Mouse (Mus musculus) ES-Bruce4 (cell line): ENCODE measurements around the gene Brinp3. TPM values are rescaled to one million over a fixed set of nuclear protein-coding genes. Genes with fewer than 3 reads are reported as not detected.

Source experiments
- H3K27ac ChIP-seq: 2 replicates; pipeline ENCODE4 v1.5.1; 2012; ENCODE audit warnings: low read length, inconsistent platforms; ENCODE audit not compliant: insufficient read depth
- H3K27me3 ChIP-seq: 2 replicates; pipeline ENCODE4 v1.6.1; 2012; ENCODE audit warnings: mild to moderate bottlenecking, low read length, inconsistent platforms; ENCODE audit not compliant: control insufficient read depth, poor library complexity, insufficient read depth, severe bottlenecking
- H3K36me3 ChIP-seq: 2 replicates; pipeline ENCODE4 v1.6.1; 2012; ENCODE audit warnings: inconsistent platforms, mild to moderate bottlenecking, low read length, moderate library complexity; ENCODE audit not compliant: control insufficient read depth, poor library complexity, insufficient read depth, severe bottlenecking
- H3K4me1 ChIP-seq: one replicate; pipeline ENCODE4 v1.8.1; 2011; ENCODE audit warnings: low read length; ENCODE audit not compliant: control insufficient read depth, insufficient read depth
- H3K4me3 ChIP-seq: 2 replicates; pipeline ENCODE4 v1.5.1; 2011; ENCODE audit warnings: low read depth, mild to moderate bottlenecking, low read length
- H3K9ac ChIP-seq: 2 replicates; pipeline ENCODE4 v1.6.1; 2012; ENCODE audit warnings: low read depth, mild to moderate bottlenecking, inconsistent platforms; ENCODE audit not compliant: poor library complexity, severe bottlenecking
- H3K9me3 ChIP-seq: replicated peaks from 2 replicates; pipeline ENCODE4 v1.6.1; 2012; ENCODE audit warnings: mild to moderate bottlenecking, low read length, inconsistent platforms; ENCODE audit not compliant: control insufficient read depth, poor library complexity, insufficient read depth, severe bottlenecking
- CTCF ChIP-seq: IDR thresholded peaks from one replicate; pipeline ENCODE4 v1.8.1; 2011; ENCODE audit warnings: low read depth, low read length
- EP300 ChIP-seq: IDR thresholded peaks from 2 replicates; pipeline ENCODE4 v1.6.1; 2011; ENCODE audit warnings: low read depth, low read length; ENCODE audit not compliant: insufficient read depth
- POLR2A ChIP-seq: IDR thresholded peaks from one replicate; pipeline ENCODE4 v1.8.1; 2011; ENCODE audit warnings: low read length; ENCODE audit not compliant: insufficient read depth
- polyA plus RNA-seq: library from polyadenylated mRNA; stranded (reverse); fragments of >200 nt; gene quantifications from 2 replicates; pipeline ENCODE4 v1.2.4, GENCODE M21; 2011; ENCODE audit warnings: low read depth; ENCODE audit not compliant: missing spikeins, insufficient read depth, insufficient read length

The Brinp3 gene
- polyA plus RNA-seq, 1 experiment, result not detected

DNA sequence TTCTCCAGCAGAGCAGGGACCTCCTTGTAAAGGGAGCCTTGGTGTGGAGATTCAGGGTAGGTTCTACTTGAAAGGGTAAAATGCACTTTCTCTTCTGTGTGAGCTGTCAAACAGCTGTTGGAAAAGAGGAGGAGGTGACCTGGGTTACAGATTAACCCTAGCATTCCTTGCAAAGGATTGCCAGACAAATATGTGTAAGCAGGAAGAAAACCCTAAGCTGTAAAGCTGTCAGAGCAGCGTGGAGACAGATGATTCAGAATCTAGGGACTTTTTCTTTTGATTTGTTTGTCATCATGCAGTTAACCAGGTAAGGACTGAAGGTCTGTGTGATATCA lies 4.2 kb downstream of the Brinp3 start:
- no peak overlapping the region for H3K9ac ChIP-seq

GRCm38 (mm10) chr1:146515377-146515776 lies 20.8 kb downstream of the Brinp3 start:
- no peaks in the 10 kb centered on the region for H3K9me3 ChIP-seq
- no peak overlapping the region for H3K9ac ChIP-seq
- no peak for TF ChIP-seq EP300
- no peak for TF ChIP-seq POLR2A
- no peak for TF ChIP-seq CTCF
- no peaks in the 10 kb centered on the region for H3K4me1 ChIP-seq
- H3K36me3 ChIP-seq, result no peaks in the 10 kb centered on the region
- H3K27ac ChIP-seq, result no peak overlapping the region
- no peak overlapping the region for H3K4me3 ChIP-seq
- H3K27me3 ChIP-seq, result no peaks in the 10 kb centered on the region

More for the DNA sequence above, 4.2 kb downstream of the Brinp3 start:
- Histone ChIP-seq H3K4me3 (no peak overlapping the region), H3K27me3 (peaks cover 8% of the 10 kb centered on the region; the same call in 1 of the 2 replicates), H3K9me3 (no peaks in the 10 kb centered on the region), H3K4me1 (no peaks in the 10 kb centered on the region), H3K27ac (no peak overlapping the region), H3K36me3 (no peaks in the 10 kb centered on the region)
- TF ChIP-seq EP300, result no peak
- TF ChIP-seq POLR2A, result no peak
- no peak for TF ChIP-seq CTCF

DNA sequence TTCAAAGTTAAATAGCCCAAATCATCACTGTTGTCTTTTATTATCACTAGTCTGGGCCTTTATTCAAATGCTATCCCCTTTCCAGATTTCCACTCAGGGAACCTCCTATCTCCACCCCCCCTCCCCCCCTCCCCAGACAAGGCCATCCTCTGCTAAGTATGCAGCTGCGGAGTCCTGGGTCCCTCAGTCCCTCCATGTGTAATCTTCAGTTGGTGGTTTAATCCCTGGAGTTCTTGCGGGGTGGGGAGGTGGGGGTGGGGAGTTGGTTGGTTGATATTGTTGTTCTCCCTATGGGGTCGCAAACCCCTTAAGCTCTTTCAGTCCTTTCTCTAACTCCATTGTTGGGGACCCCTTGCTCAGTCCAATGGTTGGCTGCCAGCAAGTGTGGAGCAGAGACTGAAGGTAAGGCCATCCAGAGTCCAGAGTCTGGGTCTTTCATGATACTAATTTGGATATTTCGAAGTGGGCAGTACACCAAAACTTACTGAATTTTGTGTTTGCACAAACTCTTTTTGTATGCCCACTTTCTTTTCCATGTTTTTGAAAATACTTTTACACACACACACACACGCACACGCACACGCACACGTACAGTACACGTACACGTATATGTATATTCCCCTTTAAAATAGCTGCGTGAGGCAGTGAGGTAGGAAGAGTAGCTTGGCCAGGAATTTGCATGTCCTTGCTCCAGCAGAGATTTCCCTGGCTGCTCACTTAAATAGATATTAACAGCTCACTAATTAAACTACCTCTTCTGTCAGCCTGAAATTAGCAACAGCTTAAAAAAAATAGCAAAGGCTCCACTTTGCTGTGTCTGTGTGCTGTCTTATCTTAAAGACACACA lies 29.4 kb downstream of the Brinp3 start:
- Histone ChIP-seq H3K36me3 (no peaks in the 10 kb centered on the region), H3K4me3 (no peak overlapping the region), H3K27ac (no peak overlapping the region), H3K27me3 (no peaks in the 10 kb centered on the region), H3K9me3 (no peaks in the 10 kb centered on the region), H3K9ac (no peak overlapping the region), H3K4me1 (no peaks in the 10 kb centered on the region)
- TF ChIP-seq POLR2A (no peak), CTCF (no peak), EP300 (no peak)

DNA sequence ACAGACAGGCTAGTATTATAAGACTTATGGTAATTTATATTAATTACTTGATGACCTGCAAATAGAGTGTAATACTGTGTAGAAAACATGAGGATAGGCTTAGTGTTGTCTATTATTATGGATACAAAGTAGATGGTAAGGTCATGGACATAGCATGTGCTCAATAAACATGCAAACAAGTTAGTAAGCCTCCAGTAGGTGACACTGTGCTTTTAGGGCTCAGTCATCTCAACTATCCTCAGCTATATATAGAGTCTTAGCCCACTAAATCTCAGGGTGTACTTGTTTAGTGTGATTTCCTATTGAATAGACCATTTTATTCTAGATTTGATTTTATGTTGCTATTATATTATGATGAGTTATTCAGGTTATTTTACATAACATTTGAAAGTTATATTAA lies 34.0 kb downstream of the Brinp3 start:
- Histone ChIP-seq H3K27me3 (no peaks in the 10 kb centered on the region), H3K36me3 (no peaks in the 10 kb centered on the region), H3K27ac (no peak overlapping the region), H3K4me1 (no peaks in the 10 kb centered on the region), H3K9ac (no peak overlapping the region), H3K4me3 (no peak overlapping the region), H3K9me3 (no peaks in the 10 kb centered on the region)
- TF ChIP-seq EP300 (no peak), POLR2A (no peak), CTCF (no peak)

GRCm38 (mm10) chr1:146546847-146547428 lies 52.4 kb downstream of the Brinp3 start:
- Histone ChIP-seq H3K27me3 (no peaks in the 10 kb centered on the region), H3K27ac (no peak overlapping the region), H3K36me3 (no peaks in the 10 kb centered on the region), H3K4me3 (no peak overlapping the region), H3K4me1 (no peaks in the 10 kb centered on the region), H3K9me3 (no peaks in the 10 kb centered on the region), H3K9ac (no peak overlapping the region)
- no peak for TF ChIP-seq POLR2A
- no peak for TF ChIP-seq CTCF
- no peak for TF ChIP-seq EP300

DNA sequence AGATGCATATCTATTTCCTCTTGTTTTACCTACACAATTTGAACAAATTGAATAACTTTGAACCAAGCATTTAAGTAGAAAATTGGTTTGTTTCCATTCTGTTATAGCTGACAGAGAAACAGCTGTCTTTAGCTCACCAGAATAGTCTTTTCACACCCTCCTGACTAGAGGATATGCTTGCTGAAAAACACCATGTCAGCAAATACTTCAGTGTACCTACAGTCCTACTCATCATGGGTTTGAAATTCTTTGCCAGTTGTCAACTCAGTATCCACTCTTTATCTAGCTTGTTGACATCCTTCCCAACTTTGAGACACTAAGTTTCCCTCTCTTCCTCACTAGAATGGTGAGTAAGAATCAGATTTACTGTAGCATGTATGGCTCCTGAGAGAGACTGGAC lies 62.4 kb downstream of the Brinp3 start:
- H3K4me3 ChIP-seq, result no peak overlapping the region
- no peaks in the 10 kb centered on the region for H3K27me3 ChIP-seq
- no peak overlapping the region for H3K9ac ChIP-seq
- H3K9me3 ChIP-seq, result no peaks in the 10 kb centered on the region
- H3K4me1 ChIP-seq, result no peaks in the 10 kb centered on the region
- TF ChIP-seq CTCF (no peak), EP300 (no peak), POLR2A (no peak)
- no peak overlapping the region for H3K27ac ChIP-seq
- no peaks in the 10 kb centered on the region for H3K36me3 ChIP-seq
